Mouse (Mus musculus): Measurements from ENCODE around the gene Gm35315.
A peak's percentile ranks its signal among the peaks of the same experiment; 100 is the strongest.
"Not testable (repeated sequence)": the region's sequence is repeated elsewhere in the genome, so short reads cannot be mapped to it uniquely, and the experiment has no call there.

Gene Gm35315

GRCm38 (mm10) chr5:110094030-110094846 lies at the start of gene Gm35315:
Gene Gm35315, minus strand, starts transcription at chr5:110094420.
- peak; percentile 92 for DNase-seq

- peak; percentile 42 for DNase-seq
These were observed 48.8 kb upstream of the Gm35315 start for GRCm38 (mm10) chr5:110143007-110143406.

DNA sequence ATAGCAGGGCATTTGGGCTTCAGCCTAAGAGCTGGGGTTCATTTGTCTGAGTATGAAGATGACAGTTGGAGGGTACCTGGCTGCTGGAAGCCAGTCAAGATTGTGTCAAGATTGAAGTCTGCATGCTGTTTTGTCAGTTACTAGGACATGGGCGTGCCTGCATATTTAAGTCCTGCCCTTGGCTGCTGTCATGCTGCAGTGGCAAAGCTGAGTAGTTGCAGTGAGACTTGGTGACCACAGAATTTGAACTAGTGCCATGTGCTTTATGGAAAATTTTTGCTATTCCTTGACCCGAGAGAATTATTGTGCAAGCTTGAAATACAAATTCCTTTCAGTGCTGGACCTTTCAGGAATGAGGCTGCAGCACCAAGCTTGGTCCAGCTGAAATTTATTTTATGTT lies 48.1 kb upstream of the Gm35315 start:
- no peak for DNase-seq

- DNase-seq: no peak
These were observed 46.2 kb upstream of the Gm35315 start for GRCm38 (mm10) chr5:110140424-110140823.

DNA sequence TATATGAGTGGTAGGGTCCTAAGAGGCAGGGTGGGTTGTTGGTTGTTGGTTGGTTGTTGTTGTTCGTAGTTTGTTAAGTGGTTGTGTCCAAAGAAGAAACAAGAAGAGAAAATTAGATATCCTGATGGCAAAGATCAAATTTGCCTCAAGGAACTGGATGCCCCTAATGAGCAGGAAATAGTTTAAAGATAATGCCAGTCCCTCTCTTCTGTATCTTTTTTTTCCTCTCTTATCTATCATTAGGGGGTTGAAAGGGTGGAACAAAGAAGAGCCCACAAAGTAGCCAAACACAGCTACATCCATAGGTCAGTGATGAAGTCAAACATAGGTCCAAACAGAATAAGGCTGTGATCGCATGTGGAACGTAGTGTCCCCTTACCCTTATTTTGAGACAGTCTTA lies 45.1 kb upstream of the Gm35315 start:
- no peak for DNase-seq

DNA sequence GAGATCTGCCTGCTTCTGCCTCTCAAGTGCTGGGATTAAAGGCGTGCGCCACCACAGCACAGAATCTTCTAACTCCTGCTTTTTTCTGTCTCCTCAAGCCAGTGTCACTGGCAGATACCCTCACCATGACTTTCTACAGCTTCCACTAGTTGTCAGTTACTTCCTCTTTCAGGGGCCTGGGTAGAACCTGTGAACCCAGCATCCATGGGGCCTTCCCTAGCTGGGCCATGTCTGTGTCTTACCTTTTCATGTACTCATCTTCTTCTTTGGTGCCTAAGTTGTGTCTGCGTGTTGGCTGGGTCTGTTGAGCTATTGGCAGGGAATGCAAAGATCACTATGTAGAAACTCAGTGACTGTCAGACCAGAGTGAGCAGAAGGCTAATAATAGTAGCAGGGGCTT lies 43.6 kb upstream of the Gm35315 start:
- no peak for DNase-seq

GRCm38 (mm10) chr5:110136087-110136464 lies 41.9 kb upstream of the Gm35315 start:
- DNase-seq: no peak

DNA sequence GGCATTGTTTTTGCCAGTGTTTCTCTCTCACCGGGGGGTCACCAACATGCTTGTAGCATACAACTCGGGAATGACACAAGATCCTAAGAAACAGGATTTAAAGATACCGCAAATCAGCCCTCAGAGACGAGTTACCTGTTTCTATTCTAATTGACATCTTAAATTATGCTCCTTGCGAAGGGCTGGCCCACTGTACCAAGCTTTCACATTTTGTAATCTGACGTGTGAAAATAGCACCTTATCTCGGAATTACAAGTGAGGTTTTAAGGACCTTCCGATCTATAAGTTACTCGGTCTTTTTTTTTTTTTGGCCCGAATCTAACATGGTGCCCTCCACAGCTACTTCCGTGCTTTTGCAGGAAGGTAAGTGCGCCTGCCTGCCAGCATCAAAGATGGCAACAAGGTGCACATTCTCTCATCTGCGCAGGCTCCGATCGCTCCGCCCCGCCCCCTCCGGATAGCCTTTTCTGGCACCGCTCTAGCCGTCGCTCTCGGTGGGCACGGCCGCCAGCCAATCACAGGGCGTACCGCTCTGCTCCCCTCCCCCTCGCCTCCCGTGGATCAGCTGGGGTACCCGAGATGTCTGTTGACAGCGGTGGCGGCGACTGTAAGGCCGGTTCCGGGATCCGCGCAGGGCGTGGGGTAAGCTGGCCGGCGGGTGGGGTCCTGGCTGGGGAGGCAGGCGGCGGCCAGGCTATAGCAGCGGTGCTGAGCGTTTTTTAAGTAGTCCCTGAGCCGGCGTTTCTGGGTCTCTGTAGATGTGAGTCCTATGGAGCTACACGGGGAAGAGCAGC lies 41.3 kb upstream of the Gm35315 start, which contains the start of gene Chfr:
Chfr (plus strand) TSS at position 550 of the 794 bp plus-strand sequence.
- DNase-seq: peak; percentile 100

DNA sequence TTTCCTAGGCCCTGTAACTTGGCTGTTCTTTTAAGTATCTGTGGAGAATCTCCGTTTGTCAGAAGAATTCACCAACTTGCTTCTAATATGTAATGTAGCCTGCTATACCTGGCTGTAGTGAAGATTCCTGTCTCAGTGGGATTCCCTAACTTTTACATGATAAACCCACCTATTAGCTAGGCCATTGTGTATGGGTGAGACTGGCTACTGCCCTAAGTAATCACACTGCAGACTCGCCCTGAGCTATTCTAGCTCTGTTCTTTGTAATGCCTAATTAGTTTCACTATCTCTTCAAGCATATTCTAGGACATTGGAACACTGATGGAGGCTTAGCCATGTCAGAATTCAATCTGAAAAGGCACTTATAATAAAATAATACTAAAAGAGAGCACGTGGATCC lies 28.2 kb upstream of the Gm35315 start:
- not testable (repeated sequence) for DNase-seq

- peak; percentile 89 for DNase-seq
These were observed 15.8 kb upstream of the Gm35315 start, which contains the start of gene Zfp605 for GRCm38 (mm10) chr5:110109991-110110441. Gene Zfp605, plus strand, starts transcription at chr5:110110092.

DNA sequence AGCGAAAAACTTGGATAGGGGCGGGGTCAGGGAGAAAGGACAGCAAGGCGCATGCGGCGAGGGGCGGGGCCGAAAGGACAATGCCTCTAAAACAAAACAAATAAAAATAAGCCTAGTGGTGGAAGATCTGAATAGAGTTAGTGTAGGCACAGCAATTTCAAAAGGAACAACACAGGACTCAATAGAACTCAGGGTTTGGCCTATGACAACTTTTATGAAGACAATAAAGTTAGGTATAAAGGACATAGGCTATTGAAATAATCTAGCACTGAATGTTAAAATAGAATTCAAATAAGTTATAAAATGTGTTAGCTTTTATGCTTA lies 14.0 kb upstream of the Gm35315 start:
- DNase-seq: no peak

DNA sequence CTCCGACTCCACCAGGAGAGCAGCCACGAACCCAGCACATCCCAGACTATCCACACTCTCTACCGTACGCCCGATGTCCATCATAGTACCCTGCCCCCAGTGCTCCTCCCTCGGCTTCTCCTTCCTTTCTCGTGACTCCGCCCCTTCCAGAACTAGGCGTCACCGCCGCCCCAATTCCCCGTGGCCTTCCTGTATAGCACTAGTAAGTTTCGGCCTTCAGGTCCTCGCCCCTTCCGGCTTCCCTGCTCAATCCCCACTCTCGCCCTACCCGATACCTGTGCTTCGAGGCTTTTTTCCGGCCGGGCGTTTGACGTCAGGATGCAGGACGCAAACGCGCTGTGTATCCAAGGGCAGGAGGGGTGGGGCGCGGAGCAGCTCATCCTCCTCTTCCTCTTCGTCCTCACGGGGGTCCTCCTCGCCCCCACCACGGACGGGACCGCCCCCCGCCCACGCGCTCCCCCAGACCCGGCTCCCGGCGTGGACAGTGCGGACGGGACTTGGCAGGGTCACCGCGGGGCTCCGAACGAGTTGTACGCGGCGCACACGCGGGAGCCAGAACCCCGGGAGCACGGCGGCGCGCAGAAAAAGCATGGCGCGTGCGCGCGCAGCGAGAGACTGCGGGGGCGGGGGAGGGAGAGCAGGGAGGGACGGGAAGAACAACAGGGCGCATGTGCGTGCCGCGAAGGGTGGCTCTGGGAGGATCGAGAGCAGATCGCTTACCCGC lies 13.5 kb upstream of the Gm35315 start, which contains the start of gene Gtpbp6:
Gtpbp6 (minus strand) TSS at position 617 of the 724 bp plus-strand sequence.
- peak; percentile 98 for DNase-seq

- DNase-seq: peak; percentile 47
These were observed 12.8 kb upstream of the Gm35315 start for GRCm38 (mm10) chr5:110106901-110107564.

- DNase-seq: no peak
These were observed 12.1 kb upstream of the Gm35315 start for GRCm38 (mm10) chr5:110106140-110106871.

GRCm38 (mm10) chr5:110104616-110105380 lies 10.6 kb upstream of the Gm35315 start:
- DNase-seq: peak; percentile 9

GRCm38 (mm10) chr5:110103901-110104615 lies 9.8 kb upstream of the Gm35315 start:
- DNase-seq: peak; percentile 6

- peak; percentile 6 for DNase-seq
These were observed 8.8 kb upstream of the Gm35315 start for GRCm38 (mm10) chr5:110102853-110103625.

GRCm38 (mm10) chr5:110102429-110102828 lies 8.2 kb upstream of the Gm35315 start:
- no peak for DNase-seq

GRCm38 (mm10) chr5:110101716-110102347 lies 7.6 kb upstream of the Gm35315 start:
- peak; percentile 58 for DNase-seq

Data from thymus, postnatal 14 days (tissue).